Mouse (Mus musculus): ENCODE measurements at regions not wholly inside any gene's neighbourhood (a gene's known extent, or its start where the extent isn't known, plus 50 kb on each side); places are given as distances from the start of the nearest gene placed in this dataset.

- peak; percentile 56 for DNase-seq (ENCODE audit: low spot score)
These were observed 120.0 kb downstream of the Dact1 start for GRCm38 (mm10) chr12:71429561-71430200.

- DNase-seq (ENCODE audit: low spot score): peak; percentile 13
These were observed 120.6 kb downstream of the Dact1 start for GRCm38 (mm10) chr12:71430331-71430730.

DNA sequence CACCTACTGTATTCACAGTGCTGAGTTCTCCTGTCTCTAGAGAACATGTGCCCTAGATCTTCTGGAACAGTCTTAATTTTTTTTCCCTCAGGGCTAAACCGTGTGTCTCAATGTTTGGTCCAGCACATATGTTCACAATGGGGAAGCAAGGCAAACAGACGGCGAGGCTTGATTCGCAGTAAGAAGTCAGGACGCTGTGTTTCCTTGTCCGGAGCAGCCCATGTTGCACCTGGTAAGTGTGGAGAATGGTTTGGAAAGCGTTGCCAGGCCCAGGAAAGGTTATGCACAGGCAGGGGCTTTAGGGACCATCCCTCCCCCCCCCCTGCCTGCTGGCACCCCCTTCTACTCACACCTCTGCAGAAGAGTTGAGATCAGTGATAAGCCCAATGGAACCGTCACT lies 121.4 kb downstream of the Dact1 start:
- DNase-seq (ENCODE audit: low spot score): no peak

DNA sequence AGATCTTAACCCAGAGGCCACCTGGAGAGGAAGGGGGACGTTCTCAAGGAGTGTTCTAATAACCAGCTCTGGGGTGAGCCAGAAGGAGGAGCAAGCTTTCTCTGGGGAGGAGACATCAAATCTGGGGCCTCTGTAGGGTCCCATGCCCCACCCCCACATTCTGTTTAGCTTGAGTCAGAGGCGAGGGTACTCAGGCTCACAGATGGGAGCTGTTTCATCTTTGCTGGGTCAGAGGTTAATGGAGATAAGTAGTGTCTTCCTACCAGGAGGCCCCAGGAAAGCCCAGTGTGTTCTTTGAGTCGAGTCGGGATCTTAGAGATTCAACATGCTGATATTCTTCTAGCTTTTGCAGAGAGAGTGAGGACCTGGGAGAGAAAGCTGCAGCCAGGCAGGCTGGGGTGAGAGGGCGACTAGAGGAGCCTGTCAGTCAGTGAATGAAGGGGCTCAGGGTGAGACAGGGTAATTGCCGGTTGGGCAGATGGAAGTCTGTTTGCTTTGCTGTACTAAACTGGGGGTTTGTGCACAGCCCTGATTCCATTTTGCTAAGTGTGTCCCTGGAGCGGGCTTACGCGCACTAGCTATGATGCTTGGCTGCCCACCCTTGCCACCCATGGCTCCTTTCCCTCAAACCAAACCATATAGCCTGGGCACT lies 124.0 kb downstream of the Dact1 start:
- peak; percentile 55 for DNase-seq (ENCODE audit: low spot score)

- DNase-seq (ENCODE audit: low spot score): peak; percentile 15
These were observed 128.6 kb downstream of the Dact1 start for GRCm38 (mm10) chr12:71438254-71438653.

DNA sequence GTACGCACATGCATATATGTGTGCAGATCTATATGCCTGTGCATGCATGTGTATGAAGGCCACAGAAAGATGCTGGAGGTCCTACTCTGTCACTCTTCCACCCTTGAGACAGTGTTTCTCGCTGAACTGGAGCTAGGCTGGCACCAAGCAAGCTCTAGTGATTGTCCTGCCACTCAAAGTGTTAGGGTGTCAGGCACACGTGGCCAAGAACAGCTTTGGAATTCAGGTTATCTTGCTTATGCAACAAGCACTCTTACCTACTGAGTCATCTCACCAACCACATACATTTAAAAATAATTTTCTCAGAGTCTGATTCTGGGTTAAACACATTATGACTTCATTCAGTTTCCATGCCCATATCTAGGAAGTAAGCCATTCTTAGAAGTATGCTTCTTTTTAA lies 131.2 kb downstream of the Dact1 start:
- no peak for DNase-seq (ENCODE audit: low spot score)

DNA sequence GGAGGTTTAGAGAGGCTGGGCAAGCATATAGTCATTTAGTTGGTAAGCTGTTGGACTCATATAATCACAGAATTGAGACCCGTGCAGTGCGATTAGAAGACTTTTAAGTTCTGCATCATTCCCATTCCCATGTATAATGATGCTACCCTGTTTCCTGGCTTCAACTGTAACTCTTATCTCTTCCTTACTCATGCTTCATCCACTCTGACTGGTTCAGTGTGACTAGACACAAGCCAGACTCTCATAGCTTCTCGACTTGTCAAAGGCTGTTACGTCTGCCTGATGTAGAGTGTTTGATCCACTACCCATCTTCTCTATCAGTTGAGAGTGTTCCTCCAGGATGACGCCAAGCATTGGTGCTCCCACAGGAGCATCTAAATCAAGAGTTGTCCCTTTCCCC lies 131.6 kb downstream of the Dact1 start:
- no peak for DNase-seq (ENCODE audit: low spot score)

- DNase-seq (ENCODE audit: low spot score): no peak
These were observed 136.7 kb downstream of the Dact1 start for GRCm38 (mm10) chr12:71446177-71446891.

DNA sequence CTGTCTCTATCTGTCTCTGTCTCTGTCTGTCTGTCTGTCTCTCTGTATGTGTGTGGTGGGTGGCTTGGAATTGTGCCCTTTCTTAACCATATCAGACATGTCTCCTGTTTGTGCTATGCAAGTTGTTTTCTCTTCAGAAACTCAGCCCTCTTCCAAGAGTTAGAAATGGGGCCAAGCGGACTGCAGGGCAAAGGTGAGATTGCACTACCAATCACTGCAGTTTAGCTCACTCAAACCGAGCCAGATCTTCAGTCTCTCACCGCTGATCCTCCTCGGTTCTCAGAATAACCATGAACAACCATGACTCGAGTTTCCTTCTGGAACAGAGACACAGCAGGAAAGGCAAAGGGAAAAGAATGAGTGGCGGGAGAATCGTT lies 137.2 kb downstream of the Dact1 start:
- DNase-seq (ENCODE audit: low spot score): peak; percentile 12

GRCm38 (mm10) chr12:71449032-71449431 lies 139.3 kb downstream of the Dact1 start:
- no peak for DNase-seq (ENCODE audit: low spot score)

DNA sequence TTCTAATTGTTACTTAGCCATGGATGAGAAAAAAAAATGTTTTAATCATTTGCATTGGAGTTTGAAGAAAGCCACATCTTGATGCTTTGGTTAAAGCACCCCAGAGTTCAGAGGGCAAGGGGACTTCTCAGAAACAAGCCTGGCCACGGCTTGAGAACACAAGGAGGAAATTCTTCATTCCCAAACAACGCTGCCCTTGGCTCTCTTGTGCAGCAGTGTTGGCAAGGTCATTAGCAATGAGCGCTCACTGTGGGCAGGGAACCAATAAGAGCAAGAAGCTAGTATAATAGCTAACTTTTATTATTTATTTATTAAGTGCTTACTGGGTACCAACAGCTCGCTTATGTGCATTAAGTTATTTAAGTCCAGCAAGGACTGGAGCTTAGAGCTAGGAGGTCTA lies 140.4 kb downstream of the Dact1 start:
- DNase-seq (ENCODE audit: low spot score): no peak

DNA sequence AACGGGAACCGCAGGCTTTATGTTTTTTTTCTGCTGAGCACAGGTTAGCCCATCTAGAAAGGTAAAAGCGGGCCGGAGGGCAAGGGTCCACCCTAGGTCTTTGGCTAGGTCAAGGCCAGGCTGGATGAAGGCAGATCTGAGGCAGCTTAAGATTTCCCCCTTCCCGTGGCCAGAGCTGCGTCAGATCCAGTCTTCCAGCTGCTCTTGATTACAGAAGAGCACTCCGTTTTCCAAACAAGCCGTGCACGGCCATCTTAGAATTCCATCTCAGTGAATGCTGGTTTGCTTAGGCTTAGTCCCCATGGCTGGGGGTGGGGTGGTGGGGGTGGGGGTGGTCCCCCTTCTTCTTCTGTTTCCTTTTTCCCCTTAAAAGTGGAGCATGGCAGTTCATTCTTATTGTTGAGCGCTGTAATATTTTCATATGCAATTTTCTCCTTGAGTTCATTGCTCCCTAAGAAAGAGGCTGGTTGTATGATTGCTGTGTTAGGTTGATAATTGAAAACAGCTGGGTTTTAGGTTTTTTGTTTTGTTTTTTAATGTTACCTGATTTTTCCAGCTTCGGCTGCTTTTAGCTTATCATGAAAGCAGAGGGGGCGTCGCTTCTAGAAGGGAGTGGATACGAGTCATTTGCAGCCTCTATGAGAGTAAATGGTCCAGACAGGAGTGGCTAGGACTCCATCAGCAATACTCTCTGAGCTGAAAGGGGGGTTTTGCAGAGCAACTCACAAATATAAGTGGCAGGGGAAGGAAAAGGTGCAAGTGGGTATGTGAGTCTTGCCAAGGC lies 141.2 kb downstream of the Dact1 start:
- no peak for DNase-seq (ENCODE audit: low spot score)

DNA sequence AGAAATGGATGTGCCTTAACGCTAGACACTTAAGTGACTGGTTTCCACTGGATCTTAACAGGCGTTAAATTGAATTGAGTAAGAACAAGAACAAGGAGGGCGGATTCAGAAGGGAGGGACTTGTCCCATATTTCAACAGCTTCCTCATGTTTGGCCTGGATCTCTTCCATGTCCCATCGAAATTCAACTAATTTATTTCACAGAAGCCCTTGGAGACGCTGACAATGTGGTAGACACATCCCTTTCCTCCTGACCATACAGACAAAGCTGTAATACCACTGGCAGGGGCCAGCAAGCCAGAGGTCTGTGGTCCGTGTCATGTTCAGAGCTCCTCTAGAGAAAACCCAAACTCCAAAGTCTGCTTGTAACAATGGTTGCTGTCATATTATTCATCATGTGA lies 147.2 kb downstream of the Dact1 start:
- DNase-seq (ENCODE audit: low spot score): no peak

GRCm38 (mm10) chr12:71458559-71459176 lies 149.0 kb downstream of the Dact1 start:
- DNase-seq (ENCODE audit: low spot score): no peak

DNA sequence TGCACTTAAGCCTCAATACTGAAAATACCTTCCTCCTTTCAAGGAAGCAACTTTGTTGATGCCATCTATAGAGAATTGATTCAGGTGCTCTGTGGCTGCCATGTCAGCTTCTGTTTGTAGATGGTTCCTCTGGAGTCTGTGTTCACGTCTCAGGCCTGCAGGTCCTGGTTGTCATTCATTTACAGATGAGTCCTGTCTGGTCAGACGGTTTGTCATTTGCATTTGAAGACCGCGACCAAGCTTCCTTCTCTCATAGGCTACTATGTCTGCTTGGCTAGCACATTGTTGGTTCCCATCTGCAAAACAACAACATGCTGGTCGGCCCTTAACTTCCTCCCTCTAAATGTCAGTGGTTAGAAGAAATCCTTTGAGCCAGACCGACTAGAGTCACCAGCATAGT lies 151.0 kb downstream of the Dact1 start:
- no peak for DNase-seq (ENCODE audit: low spot score)

DNA sequence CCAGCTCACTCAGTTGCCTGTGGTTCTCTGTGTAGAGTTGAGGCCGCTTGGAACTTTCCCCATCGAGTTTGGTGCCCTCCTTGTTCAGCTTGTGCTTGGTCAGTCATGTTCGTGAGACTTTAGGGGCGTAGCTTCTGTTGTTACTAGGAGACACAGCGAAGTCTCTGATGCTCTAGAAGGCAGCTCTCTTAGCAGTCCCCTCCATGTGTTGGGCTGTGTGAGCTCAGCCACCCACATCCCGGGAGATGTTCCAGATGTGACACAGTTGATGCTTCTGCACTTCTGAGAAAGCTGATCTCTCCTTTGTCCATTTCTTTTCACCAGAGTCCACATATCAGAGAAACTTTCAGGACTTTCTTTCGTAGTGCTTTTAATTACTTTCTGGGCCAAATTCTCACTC lies 158.1 kb downstream of the Dact1 start:
- no peak for DNase-seq (ENCODE audit: low spot score)

- no peak for DNase-seq (ENCODE audit: low spot score)
These were observed 158.6 kb downstream of the Dact1 start for GRCm38 (mm10) chr12:71468324-71468723.

GRCm38 (mm10) chr12:71470983-71471715 lies 161.5 kb downstream of the Dact1 start:
- DNase-seq (ENCODE audit: low spot score): no peak

DNA sequence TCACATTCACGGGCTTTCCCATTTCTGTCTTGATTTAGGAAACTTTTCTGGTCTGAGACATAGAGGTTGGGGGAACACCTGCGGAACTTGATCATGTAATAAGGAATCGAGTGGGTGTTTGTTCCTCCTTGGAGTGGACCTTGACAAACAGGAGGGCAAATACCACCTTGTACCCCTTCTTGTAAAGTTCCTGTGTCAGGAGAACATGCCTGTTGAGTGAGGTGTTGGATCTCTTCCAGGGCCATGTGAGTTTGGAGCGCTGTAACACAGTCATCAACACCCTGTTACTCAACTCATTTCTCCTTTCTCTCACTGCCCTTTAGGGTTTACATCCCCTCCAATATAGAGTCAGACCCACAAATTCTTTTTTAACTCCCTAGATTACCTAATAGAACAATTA lies 162.0 kb downstream of the Dact1 start:
- no peak for DNase-seq (ENCODE audit: low spot score)

DNA sequence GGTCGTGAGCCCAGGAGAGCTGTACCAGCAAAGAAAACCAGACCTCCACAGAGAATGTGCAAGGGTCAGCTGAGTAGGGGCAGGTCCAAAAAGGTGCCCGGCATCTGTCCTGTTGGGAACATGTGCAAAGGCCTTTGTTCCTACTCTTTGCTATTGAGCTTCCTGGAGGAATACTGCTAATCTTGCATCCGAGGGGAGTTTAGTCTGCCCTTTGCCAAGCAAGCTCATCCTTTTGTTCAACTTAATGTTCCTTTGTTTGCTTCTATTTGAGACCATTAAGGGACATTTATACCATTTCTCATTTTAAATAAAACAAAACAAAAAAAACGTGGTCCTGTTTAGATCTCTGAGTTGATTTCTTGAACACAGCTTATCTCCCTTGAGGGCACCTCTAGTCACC lies 166.6 kb downstream of the Dact1 start:
- no peak for DNase-seq (ENCODE audit: low spot score)

DNA sequence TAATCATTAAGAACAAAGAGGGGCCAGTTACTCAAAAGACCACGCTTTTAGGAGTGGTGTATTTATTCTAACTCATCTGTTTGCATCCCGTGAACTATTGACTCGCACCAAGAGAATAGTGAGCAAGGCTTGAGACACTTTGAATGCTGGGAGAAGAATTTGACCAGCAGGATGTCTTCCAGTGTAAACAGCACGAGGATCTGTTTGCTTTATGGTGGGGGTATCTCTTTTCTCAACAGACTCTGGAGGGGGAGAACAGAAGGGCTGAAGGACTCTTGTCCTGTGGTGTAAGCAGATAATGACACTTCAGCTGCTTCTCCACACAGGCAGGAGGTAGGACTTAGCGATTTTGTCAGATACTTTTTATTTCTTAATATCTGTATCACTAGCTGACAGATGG lies 168.0 kb downstream of the Dact1 start:
- DNase-seq (ENCODE audit: low spot score): no peak

DNA sequence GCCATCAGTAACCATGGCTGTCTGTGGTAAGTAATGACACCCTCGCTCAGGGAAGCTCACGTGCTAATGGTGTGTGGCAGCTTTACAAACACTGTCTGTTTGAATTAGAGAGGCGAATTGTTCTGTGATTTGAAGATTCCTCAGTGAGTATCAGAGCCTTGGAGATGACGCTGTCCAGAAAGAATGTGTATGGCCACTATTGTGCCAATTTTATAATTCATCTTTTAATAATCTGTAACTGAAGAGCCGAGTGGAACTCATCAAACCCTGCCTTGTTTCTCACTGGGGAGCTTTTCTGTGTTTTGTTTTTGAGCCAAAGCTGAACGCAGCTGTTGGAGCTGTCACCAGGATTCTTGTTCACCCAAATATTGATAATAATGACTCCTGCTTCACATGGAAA lies 171.7 kb downstream of the Dact1 start:
- DNase-seq (ENCODE audit: low spot score): peak; percentile 42

Data from retina, embryonic 14.5 days (tissue).